ENCODE assay signal across 8 mouse cellular contexts in the genomic region with DNA sequence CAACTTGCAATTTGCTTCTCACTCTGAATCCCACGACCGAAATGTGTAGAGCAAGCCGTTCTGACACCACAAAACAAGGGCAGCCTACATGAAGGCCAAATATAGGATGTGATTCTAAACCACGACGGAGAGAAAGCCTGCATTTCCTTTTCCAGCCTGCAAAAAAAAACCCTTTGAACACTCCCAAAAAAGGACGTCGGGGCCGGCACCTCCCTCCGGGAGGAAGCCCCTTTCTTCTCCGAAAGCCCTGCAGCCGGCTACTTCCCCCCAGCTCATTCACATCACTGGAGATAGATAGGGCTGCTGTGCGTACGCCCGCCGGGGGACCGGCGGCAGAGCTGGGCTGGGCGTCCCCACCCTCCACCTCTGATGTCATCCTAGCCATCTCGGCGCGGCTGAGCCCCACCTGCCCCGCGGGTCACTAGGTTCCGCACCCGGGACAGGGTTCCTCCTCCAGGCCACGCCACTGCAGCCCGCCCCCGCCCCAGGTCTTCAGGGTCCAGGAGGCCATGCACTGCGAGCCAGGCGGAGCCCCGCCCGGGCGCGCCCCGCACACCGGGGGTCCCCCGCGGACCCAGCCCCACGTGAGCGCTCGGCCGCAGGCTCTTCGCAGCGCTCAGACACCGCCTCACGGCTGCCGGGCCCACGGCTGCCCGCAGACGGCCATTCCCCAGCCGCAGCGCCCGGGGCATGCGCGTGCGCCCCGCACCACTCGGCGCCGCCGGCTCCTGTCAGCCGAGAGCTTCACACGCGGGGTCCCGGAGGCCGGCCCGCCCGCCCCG. TPM values are rescaled to one million over a fixed set of nuclear protein-coding genes. Genes with fewer than 3 reads are reported as not detected.
DNase-seq lines count a peak whose midpoint lies in the region; ATAC-seq and TF ChIP-seq lines count a peak whose summit lies in the region.

No protein-coding gene starts in this region.

- TF ChIP-seq CTCF in E14TG2a.4 (conservative IDR thresholded peaks at IDR 0.05; ENCODE audit: low read length): no peak
- TF ChIP-seq CTCF in brain, embryonic 14.5 days (IDR thresholded peaks at IDR 0.05; ENCODE audit: borderline replicate concordance, extremely low read depth, insufficient read depth, insufficient read length): no peak

- WGBS in heart, embryonic 16.5 days: under 1% methylated on average over 69 of the region's 69 CpGs
- under 1% methylated on average over 69 of the region's 69 CpGs for WGBS in lung, embryonic 15.5 days
- under 1% methylated on average over 61 of the region's 69 CpGs for WGBS in neural tube, embryonic 15.5 days

- H3K9ac ChIP-seq in heart, embryonic 16.5 days (ENCODE audit: low read length): peak overlapping the region; percentile 98
- peak overlapping the region; percentile 92 for H3K9ac ChIP-seq in lung, embryonic 15.5 days
- H3K9ac ChIP-seq in neural tube, embryonic 15.5 days (replicated peaks): peak overlapping the region; percentile 97

- no peaks in the 10 kb centered on the region for H3K9me3 ChIP-seq in E14TG2a.4 (ENCODE audit: low read length)
- H3K9me3 ChIP-seq in heart, embryonic 16.5 days (replicated peaks; ENCODE audit: control insufficient read depth, low read length): no peaks in the 10 kb centered on the region
- no peaks in the 10 kb centered on the region for H3K9me3 ChIP-seq in lung, embryonic 15.5 days
- H3K9me3 ChIP-seq in neural tube, embryonic 15.5 days (replicated peaks): no peaks in the 10 kb centered on the region

- 0 out of 2 replicates have a peak, but pooled peaks have one; percentile 12 for TF ChIP-seq POLR2A in brain, embryonic 14.5 days (IDR thresholded peaks at IDR 0.05; ENCODE audit: borderline replicate concordance, extremely low read depth, insufficient read depth, insufficient read length, poor library complexity, severe bottlenecking)

- peak overlapping the region; percentile 98 for H3K27ac ChIP-seq in heart, embryonic 16.5 days (ENCODE audit: low read length)
- peak overlapping the region; percentile 97 for H3K27ac ChIP-seq in lung, embryonic 15.5 days
- peak overlapping the region; percentile 97 for H3K27ac ChIP-seq in neural tube, embryonic 15.5 days (replicated peaks)

- peak; percentile 71 for DNase-seq in brain, embryonic 14.5 days (ENCODE audit: low read depth)
- DNase-seq in kidney, postnatal 14 days: peak; percentile 79
- DNase-seq in thymus, postnatal 25 days: peak; percentile 71

- peak overlapping the region; percentile 83 for H3K4me2 ChIP-seq in heart, embryonic 16.5 days (ENCODE audit: low read depth, low read length)
- peak overlapping the region; percentile 72 for H3K4me2 ChIP-seq in lung, embryonic 15.5 days
- H3K4me2 ChIP-seq in neural tube, embryonic 15.5 days: peak overlapping the region; percentile 69

- peak overlapping the region; percentile 96 for H3K4me3 ChIP-seq in E14TG2a.4 (replicated peaks; ENCODE audit: low read length)
- peak overlapping the region; percentile 96 for H3K4me3 ChIP-seq in heart, embryonic 16.5 days (ENCODE audit: low read length)
- peak overlapping the region; percentile 94 for H3K4me3 ChIP-seq in lung, embryonic 15.5 days
- H3K4me3 ChIP-seq in neural tube, embryonic 15.5 days (replicated peaks): peak overlapping the region; percentile 95

- H3K27me3 ChIP-seq in E14TG2a.4 (ENCODE audit: insufficient read depth, low read length): no peaks in the 10 kb centered on the region
- H3K27me3 ChIP-seq in heart, embryonic 16.5 days (ENCODE audit: control insufficient read depth, insufficient read depth, low read length): no peaks in the 10 kb centered on the region
- H3K27me3 ChIP-seq in lung, embryonic 15.5 days: no peaks in the 10 kb centered on the region
- H3K27me3 ChIP-seq in neural tube, embryonic 15.5 days (replicated peaks): no peaks in the 10 kb centered on the region

- peaks cover 73% of the 10 kb centered on the region for H3K4me1 ChIP-seq in E14TG2a.4 (replicated peaks; ENCODE audit: low read depth, low read length)
- H3K4me1 ChIP-seq in heart, embryonic 16.5 days (ENCODE audit: control insufficient read depth, insufficient read depth, low read length): peaks cover 42% of the 10 kb centered on the region
- peaks cover 55% of the 10 kb centered on the region for H3K4me1 ChIP-seq in lung, embryonic 15.5 days
- H3K4me1 ChIP-seq in neural tube, embryonic 15.5 days: peaks cover 50% of the 10 kb centered on the region

- H3K36me3 ChIP-seq in E14TG2a.4 (ENCODE audit: insufficient read depth, low read length): no peaks in the 10 kb centered on the region
- no peaks in the 10 kb centered on the region for H3K36me3 ChIP-seq in heart, embryonic 16.5 days (ENCODE audit: control insufficient read depth, insufficient read depth)
- H3K36me3 ChIP-seq in lung, embryonic 15.5 days: no peaks in the 10 kb centered on the region
- no peaks in the 10 kb centered on the region for H3K36me3 ChIP-seq in neural tube, embryonic 15.5 days

- peak; percentile 79 for ATAC-seq in erythroid progenitor cell, adult 5-6 weeks (replicated peaks; ENCODE audit: low FRiP score, poor library complexity, severe bottlenecking)
- ATAC-seq in heart, embryonic 16.5 days (replicated peaks; ENCODE audit: extremely low read depth, insufficient read depth, low FRiP score): peak; percentile 64
- peak; percentile 65 for ATAC-seq in lung, embryonic 15.5 days (ENCODE audit: borderline replicate concordance, extremely low read depth, low FRiP score, low TSS enrichment)
- ATAC-seq in neural tube, embryonic 15.5 days (ENCODE audit: low FRiP score): peak; percentile 62

RNA-seq across cellular contexts. Expression of a gene that starts 0.6 kb away (rescaled TPM):
- 136 and 202 TPM in 2 replicates for polyA plus RNA-seq in brain, embryonic 14.5 days (2012; rRNA removed)
- total RNA-seq in erythroid progenitor cell, adult 5-6 weeks (2015; ENCODE audit: low replicate concordance): 32.7 and 52.3 TPM in 2 replicates
- total RNA-seq in erythroid progenitor cell, adult 5-6 weeks (2017; ENCODE audit: low replicate concordance): 43.4 and 52.9 TPM in 2 replicates
- polyA plus RNA-seq in heart, embryonic 16.5 days (2015; fragmentation: Nextera tagmentation; extraction: Ambion mirVana): 85.9 and 89.0 TPM in 2 replicates
- polyA plus RNA-seq in lung, embryonic 15.5 days (2015; fragmentation: Nextera tagmentation; extraction: Ambion mirVana): 143 and 144 TPM in 2 replicates
- polyA plus RNA-seq in neural tube, embryonic 15.5 days (2015; fragmentation: Nextera tagmentation; extraction: Ambion mirVana): 160 and 162 TPM in 2 replicates

Comparison
In these comparisons a context has a peak if more than half of its experiments do, and no peak if none do; other contexts are left out.
1. Peak in every context shown above with its lines: DNase-seq, ATAC-seq, H3K4me3 ChIP-seq and H3K27ac ChIP-seq.